ENCODE assay signal across 9 mouse cellular contexts in genomic region chr2:163152340-163153033, GRCm38 (mm10). TPM values are rescaled to one million over a fixed set of nuclear protein-coding genes. Genes with fewer than 3 reads are reported as not detected.
DNase-seq lines count a peak whose midpoint lies in the region; ATAC-seq lines count a peak whose summit lies in the region.
"Had no signal": no experiment of that assay in that cellular context is flagged by ENCODE, and none has a peak within 500 bp of the region (broad histone marks: within the 10 kb centered on the region; RNA-seq: fewer than 3 reads in every experiment).

No protein-coding gene starts in this region.

- H3K4me2 ChIP-seq in midbrain, embryonic 13.5 days (replicated peaks): peak overlapping the region; percentile 17; the same call in 1 of the 2 replicates
- H3K4me2 ChIP-seq: heart, embryonic 15.5 days had no signal

- peak; percentile 73 for ATAC-seq in midbrain, embryonic 13.5 days
- no peak for ATAC-seq in megakaryocyte progenitor cell, adult 5-6 weeks (replicated peaks; ENCODE audit: poor library complexity)

- WGBS in midbrain, embryonic 13.5 days: 31% methylated on average over 22 of the region's 22 CpGs

- no peaks in the 10 kb centered on the region for H3K9me3 ChIP-seq in midbrain, embryonic 13.5 days
- H3K9me3 ChIP-seq: heart, embryonic 15.5 days had no signal

- 0 out of 2 replicates have a peak, but pooled peaks cover 4% of the 10 kb centered on the region for H3K27me3 ChIP-seq in midbrain, embryonic 13.5 days
- H3K27me3 ChIP-seq: heart, embryonic 15.5 days had no signal

- peaks cover 27% of the 10 kb centered on the region for H3K4me1 ChIP-seq in midbrain, embryonic 13.5 days (replicated peaks)
- H3K4me1 ChIP-seq: heart, embryonic 15.5 days had no signal

- no peak overlapping the region for H3K4me3 ChIP-seq in midbrain, embryonic 13.5 days (replicated peaks)
- H3K4me3 ChIP-seq: heart, embryonic 15.5 days had no signal

- H3K36me3 ChIP-seq in midbrain, embryonic 13.5 days: no peaks in the 10 kb centered on the region
- H3K36me3 ChIP-seq: heart, embryonic 15.5 days had no signal

- H3K9ac ChIP-seq in midbrain, embryonic 13.5 days (replicated peaks): no peak overlapping the region
- H3K9ac ChIP-seq: heart, embryonic 15.5 days had no signal

- peak; percentile 44 to 59 for DNase-seq in kidney, postnatal 4 days
- DNase-seq in kidney, adult 8-10 months: no peak
- peak; percentile 10 for DNase-seq in fibroblast of lung, adult 2 months (ENCODE audit: low read depth)
- DNase-seq in layer of hippocampus, adult 18-20 months (ENCODE audit: low spot score in 2 of 2): peak; percentile 87 to 94
- DNase-seq in heart, adult 9 months (ENCODE audit: low spot score in 2 of 2): no peak
- DNase-seq in spleen, adult 12 weeks (ENCODE audit: low spot score): no peak

- H3K27ac ChIP-seq in midbrain, embryonic 13.5 days: peak overlapping the region; percentile 81
- H3K27ac ChIP-seq: heart, embryonic 15.5 days had no signal

RNA-seq across cellular contexts. Expression of gene Tox2, which starts 50.4 kb away (rescaled TPM):
- total RNA-seq in layer of hippocampus, adult 18-20 months (2021): 10 to 100 TPM; 27.3 to 27.8 TPM
- 38.8 and 44.2 TPM in 2 replicates for polyA plus RNA-seq in midbrain, embryonic 13.5 days (2015; fragmentation: Nextera tagmentation; extraction: Ambion mirVana)
- total RNA-seq in megakaryocyte progenitor cell, adult 5-6 weeks (2015): 0.15 and 0.27 TPM in 2 replicates
- total RNA-seq in megakaryocyte progenitor cell, adult 5-6 weeks (2017): 0.74 TPM in 1 of 2 replicates, not detected in the other

Comparison
In these comparisons a context has a peak if more than half of its experiments do, and no peak if none do; other contexts are left out.
1. DNase-seq: peak in kidney, postnatal 4 days (2 of 2), fibroblast of lung, adult 2 months (single experiment) and layer of hippocampus, adult 18-20 months (2 of 2); none in kidney, adult 8-10 months (0 of 2), heart, adult 9 months (0 of 2) and spleen, adult 12 weeks (single experiment).
2. RNA of gene Tox2, which starts 50.4 kb away (total RNA-seq): 27.3 to 27.8 TPM in layer of hippocampus, adult 18-20 months; 0.15 to 0.74 TPM in megakaryocyte progenitor cell, adult 5-6 weeks; every median in the first group is over 10 times any median in the second.